Mouse (Mus musculus) macrophage (primary cell): ENCODE measurements around the gene Ddr1. TPM values are rescaled to one million over a fixed set of nuclear protein-coding genes. Genes with fewer than 3 reads are reported as not detected.

Experiments used
- H3K27ac ChIP-seq: fragments of 350-480 bp; formaldehyde crosslinking; 2 replicates; pipeline ENCODE4 v1.9.0; 2021
- H3K36me3 ChIP-seq: fragments of 350-480 bp; formaldehyde crosslinking; 2 replicates; pipeline ENCODE4 v1.9.0; 2021; ENCODE audit errors: inconsistent target
- H3K4me3 ChIP-seq: fragments of 350-480 bp; formaldehyde crosslinking; 2 replicates; pipeline ENCODE4 v1.9.0; 2021; ENCODE audit errors: inconsistent target
- H3K79me2 ChIP-seq: fragments of 350-480 bp; formaldehyde crosslinking; 2 replicates; pipeline ENCODE4 v1.9.0; 2021; ENCODE audit errors: inconsistent target
- WGBS: methylation state at CpG from one replicate; pipeline ENCODE4 v1.1.7; 2026; ENCODE audit warnings: inconsistent platforms; ENCODE audit not compliant: missing documents; 5-methylcytosine and 5-hydroxymethylcytosine counted together
- polyA plus RNA-seq: library from polyadenylated mRNA; stranded (reverse); fragments of 250-400 nt; gene quantifications from 3 replicates; pipeline ENCODE4 v1.2.4, GENCODE M21; 2018; ENCODE audit warnings: inconsistent platforms

The Ddr1 gene
- polyA plus RNA-seq, 1 experiment from 2014 or later = 0.27 TPM

GRCm38 (mm10) chr17:35705836-35706235 lies 1.4 kb upstream of the Ddr1 start:
- Histone ChIP-seq H3K36me3 (no peaks in the 10 kb centered on the region), H3K4me3 (no peak overlapping the region), H3K79me2 (no peaks in the 10 kb centered on the region), H3K27ac (no peak overlapping the region)
- 34% methylated on average over 4 of the region's 4 CpGs for WGBS

- 10% methylated on average over 14 of the region's 14 CpGs for WGBS
- Histone ChIP-seq H3K27ac (no peak overlapping the region), H3K79me2 (no peaks in the 10 kb centered on the region), H3K36me3 (no peaks in the 10 kb centered on the region), H3K4me3 (no peak overlapping the region)
Measured at GRCm38 (mm10) chr17:35703751-35704271, 610 bp downstream of the Ddr1 start.

DNA sequence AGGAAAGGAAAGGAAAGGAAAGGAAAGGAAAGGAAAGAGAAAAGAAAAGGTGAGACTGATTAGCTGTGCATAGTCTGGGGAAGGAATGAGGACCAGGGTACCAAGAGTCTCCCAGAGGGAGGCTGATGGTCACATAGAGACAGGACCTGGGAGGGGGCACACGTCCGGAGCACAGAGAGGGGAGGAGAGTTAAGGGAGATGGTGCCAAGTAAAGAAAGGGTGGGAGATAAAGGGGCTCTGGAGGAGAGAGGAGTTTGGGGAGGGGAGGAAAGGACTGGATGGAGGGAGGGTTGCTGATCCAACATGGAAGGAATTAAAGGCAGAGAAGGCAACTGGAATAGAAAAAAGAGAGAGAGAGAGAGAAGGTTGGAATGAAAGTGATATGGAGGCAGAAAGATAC lies 1.4 kb downstream of the Ddr1 start:
- H3K36me3 ChIP-seq = no peaks in the 10 kb centered on the region
- no peak overlapping the region for H3K4me3 ChIP-seq
- 45% methylated on average over 2 of the region's 2 CpGs for WGBS
- H3K27ac ChIP-seq = no peak overlapping the region
- no peaks in the 10 kb centered on the region for H3K79me2 ChIP-seq

DNA sequence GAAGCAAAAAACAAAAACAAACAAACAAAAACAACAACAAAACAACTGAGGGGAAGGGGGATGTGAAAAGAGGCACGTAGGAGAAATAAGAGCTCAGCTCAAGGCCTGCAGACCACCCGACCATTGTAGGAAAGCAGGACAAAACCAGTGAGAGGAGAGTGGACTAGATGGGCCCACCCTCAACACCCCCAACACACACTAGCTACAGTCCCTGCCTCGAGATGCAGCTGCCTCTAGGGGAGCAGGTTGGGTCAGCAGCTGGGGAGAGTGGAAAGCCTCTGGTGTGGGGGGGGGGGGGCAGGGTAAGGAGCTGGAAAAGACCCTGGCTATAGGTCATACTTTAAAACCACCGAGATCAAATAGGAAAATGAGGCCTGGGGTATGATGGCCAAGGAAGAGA lies 1.8 kb downstream of the Ddr1 start:
- no peaks in the 10 kb centered on the region for H3K79me2 ChIP-seq
- H3K4me3 ChIP-seq = no peak overlapping the region
- H3K27ac ChIP-seq = no peak overlapping the region
- no peaks in the 10 kb centered on the region for H3K36me3 ChIP-seq
- WGBS = 48% methylated on average over 4 of the region's 4 CpGs

GRCm38 (mm10) chr17:35701978-35702461 lies 2.4 kb downstream of the Ddr1 start:
- Histone ChIP-seq H3K36me3 (no peaks in the 10 kb centered on the region), H3K79me2 (no peaks in the 10 kb centered on the region), H3K4me3 (no peak overlapping the region), H3K27ac (no peak overlapping the region)
- WGBS = 37% methylated on average over 16 of the region's 16 CpGs

- Histone ChIP-seq H3K79me2 (no peaks in the 10 kb centered on the region), H3K27ac (no peak overlapping the region), H3K36me3 (no peaks in the 10 kb centered on the region), H3K4me3 (no peak overlapping the region)
- WGBS = 15% methylated on average over 16 of the region's 16 CpGs
Measured at GRCm38 (mm10) chr17:35701203-35701977, 3.0 kb downstream of the Ddr1 start.

DNA sequence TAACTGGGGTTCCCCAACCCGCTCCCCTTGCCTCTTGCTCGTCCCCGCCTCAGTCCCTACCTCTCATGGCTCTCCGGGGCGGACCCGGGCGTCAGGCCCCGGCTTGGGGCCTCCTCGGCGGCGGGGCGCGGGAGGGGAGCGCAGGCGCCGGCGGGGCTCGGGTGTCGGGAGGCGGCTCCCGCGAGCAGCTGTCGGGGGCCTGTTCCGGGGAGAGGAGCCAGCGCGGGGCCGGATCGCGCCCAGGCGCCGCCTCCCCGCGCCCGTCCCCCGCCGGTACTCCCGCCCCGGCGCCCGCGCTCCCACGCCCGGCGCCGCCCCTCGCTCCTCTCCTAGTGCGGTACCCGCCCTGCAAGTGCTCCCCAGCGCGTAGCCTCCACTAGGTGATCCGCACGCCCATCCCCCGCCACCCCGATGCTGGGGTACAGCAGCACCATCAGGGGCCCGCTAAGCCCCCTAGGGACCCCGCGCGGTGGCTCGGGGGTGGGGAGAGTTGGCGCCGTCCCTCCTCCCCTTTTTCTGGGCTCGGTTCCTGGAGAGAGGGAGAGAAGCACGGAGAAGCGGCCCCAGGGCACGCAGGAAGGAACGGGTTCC lies 4.0 kb downstream of the Ddr1 start:
- H3K4me3 ChIP-seq = no peak overlapping the region
- H3K79me2 ChIP-seq = no peaks in the 10 kb centered on the region
- H3K36me3 ChIP-seq = no peaks in the 10 kb centered on the region
- 1% methylated on average over 63 of the region's 66 CpGs for WGBS
- H3K27ac ChIP-seq = no peak overlapping the region

GRCm38 (mm10) chr17:35699919-35700318 lies 4.5 kb downstream of the Ddr1 start:
- Histone ChIP-seq H3K36me3 (no peaks in the 10 kb centered on the region), H3K4me3 (no peak overlapping the region), H3K27ac (no peak overlapping the region), H3K79me2 (no peaks in the 10 kb centered on the region)
- 10% methylated on average over 19 of the region's 19 CpGs for WGBS

GRCm38 (mm10) chr17:35698501-35698883 lies 5.9 kb downstream of the Ddr1 start:
- H3K36me3 ChIP-seq = no peaks in the 10 kb centered on the region
- no peaks in the 10 kb centered on the region for H3K79me2 ChIP-seq
- WGBS = 47% methylated on average over 5 of the region's 5 CpGs
- H3K27ac ChIP-seq = no peak overlapping the region
- H3K4me3 ChIP-seq = no peak overlapping the region

DNA sequence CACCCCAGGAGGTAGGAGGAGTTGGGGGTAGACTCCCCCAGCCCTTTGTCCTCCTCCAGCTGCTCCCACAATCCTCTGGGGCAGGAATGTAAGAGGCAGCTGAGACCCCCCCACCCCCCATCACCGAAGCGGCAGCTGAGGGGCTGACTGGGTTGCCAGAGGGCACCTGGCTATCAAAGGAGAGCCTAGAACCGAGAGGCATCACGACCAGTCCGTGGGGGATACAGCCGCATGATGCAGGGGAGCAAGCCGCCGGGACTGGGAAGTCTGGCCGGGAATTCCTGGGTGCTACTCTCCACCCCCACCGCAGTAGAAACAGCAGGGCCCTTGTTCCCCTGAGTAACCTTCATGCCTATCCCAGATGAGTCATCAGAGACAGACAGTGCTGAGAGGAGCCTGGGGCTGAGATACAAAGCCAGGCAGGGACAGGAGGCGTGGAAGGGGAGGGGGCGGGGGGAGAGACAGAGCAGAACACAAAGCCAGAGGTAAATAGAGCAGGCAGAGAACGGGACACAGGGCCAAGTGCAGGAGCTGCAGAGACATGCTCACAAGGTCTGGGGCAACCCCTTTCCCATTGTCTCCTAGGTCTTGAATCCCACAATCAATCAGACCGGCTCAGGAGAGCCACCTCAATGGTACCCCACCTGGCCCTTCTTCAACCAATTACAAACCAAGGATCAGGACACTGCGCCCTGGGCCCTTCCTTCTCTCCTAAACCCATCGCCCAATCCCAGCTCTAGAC lies 6.5 kb downstream of the Ddr1 start:
- WGBS = 19% methylated on average over 16 of the region's 16 CpGs
- no peak overlapping the region for H3K4me3 ChIP-seq
- no peaks in the 10 kb centered on the region for H3K79me2 ChIP-seq
- H3K36me3 ChIP-seq = no peaks in the 10 kb centered on the region
- no peak overlapping the region for H3K27ac ChIP-seq

DNA sequence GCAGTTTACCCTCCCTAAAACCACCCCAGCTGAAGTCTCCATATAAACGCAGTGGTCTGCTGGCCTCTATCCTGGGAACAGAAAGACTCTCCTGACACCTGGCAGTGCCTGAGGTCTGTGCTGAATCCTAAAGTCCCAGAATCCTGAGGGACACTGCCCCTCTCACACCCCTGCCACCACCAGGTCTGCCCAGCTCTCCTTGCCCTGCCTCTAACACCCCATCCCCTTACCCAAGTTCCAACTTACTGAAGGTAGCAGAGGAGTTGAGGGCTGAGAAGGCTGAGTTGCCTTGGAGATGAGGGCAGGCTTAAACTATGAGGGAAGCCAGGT lies 7.0 kb downstream of the Ddr1 start:
- Histone ChIP-seq H3K36me3 (no peaks in the 10 kb centered on the region), H3K79me2 (no peaks in the 10 kb centered on the region), H3K4me3 (no peak overlapping the region), H3K27ac (no peak overlapping the region)
- WGBS = 20% methylated on average over 1 of the region's 1 CpGs

DNA sequence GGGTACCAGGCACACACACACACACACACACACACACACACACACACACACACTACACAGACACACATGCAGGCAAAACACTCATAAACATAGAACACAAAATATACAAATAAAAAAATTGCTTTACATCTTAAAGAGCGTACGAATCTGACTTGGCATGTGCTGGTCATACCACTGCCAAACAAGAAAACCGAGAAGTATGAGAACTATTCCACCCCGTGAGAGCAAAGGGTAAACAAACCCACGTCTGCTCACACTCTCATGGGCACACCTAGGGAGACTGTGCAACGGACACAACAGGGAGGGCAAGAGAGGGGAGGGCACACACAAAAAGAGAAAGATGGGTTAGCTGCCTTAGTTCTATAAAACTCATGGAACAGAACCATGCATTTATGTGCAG lies 7.7 kb downstream of the Ddr1 start:
- Histone ChIP-seq H3K4me3 (no peak overlapping the region), H3K79me2 (no peaks in the 10 kb centered on the region), H3K27ac (no peak overlapping the region), H3K36me3 (no peaks in the 10 kb centered on the region)
- 80% methylated on average over 6 of the region's 6 CpGs for WGBS

- Histone ChIP-seq H3K79me2 (no peaks in the 10 kb centered on the region), H3K27ac (no peak overlapping the region), H3K4me3 (no peak overlapping the region), H3K36me3 (no peaks in the 10 kb centered on the region)
- WGBS = 96% methylated on average over 2 of the region's 2 CpGs
Measured at GRCm38 (mm10) chr17:35695289-35695688, 9.1 kb downstream of the Ddr1 start.

GRCm38 (mm10) chr17:35693906-35694305 lies 10.5 kb downstream of the Ddr1 start:
- Histone ChIP-seq H3K79me2 (no peaks in the 10 kb centered on the region), H3K4me3 (no peak overlapping the region), H3K36me3 (no peaks in the 10 kb centered on the region), H3K27ac (no peak overlapping the region)
- 94% methylated on average over 5 of the region's 5 CpGs for WGBS

GRCm38 (mm10) chr17:35692368-35692767 lies 12.1 kb downstream of the Ddr1 start:
- no peaks in the 10 kb centered on the region for H3K79me2 ChIP-seq
- H3K4me3 ChIP-seq = no peak overlapping the region
- no peaks in the 10 kb centered on the region for H3K36me3 ChIP-seq
- WGBS = 28% methylated on average over 4 of the region's 4 CpGs
- H3K27ac ChIP-seq = no peak overlapping the region
